Mouse (Mus musculus) brain, embryonic 14.5 days (tissue): ENCODE data around the gene Col4a3.

ENCODE experiments used
- CTCF ChIP-seq: fragments of 200-500 bp; IDR thresholded peaks from 2 replicates; pipeline ENCODE4 v1.5.1; 2012; ENCODE audit warnings: inconsistent platforms, mild to moderate bottlenecking, moderate library complexity, borderline replicate concordance; ENCODE audit not compliant: insufficient read depth, insufficient read length; ENCODE audit errors: extremely low read depth
- POLR2A ChIP-seq: fragments of 200-500 bp; IDR thresholded peaks from 2 replicates; pipeline ENCODE4 v1.6.1; 2012; ENCODE audit warnings: mild to moderate bottlenecking, inconsistent platforms, borderline replicate concordance; ENCODE audit not compliant: poor library complexity, insufficient read depth, insufficient read length, severe bottlenecking; ENCODE audit errors: extremely low read depth

DNA sequence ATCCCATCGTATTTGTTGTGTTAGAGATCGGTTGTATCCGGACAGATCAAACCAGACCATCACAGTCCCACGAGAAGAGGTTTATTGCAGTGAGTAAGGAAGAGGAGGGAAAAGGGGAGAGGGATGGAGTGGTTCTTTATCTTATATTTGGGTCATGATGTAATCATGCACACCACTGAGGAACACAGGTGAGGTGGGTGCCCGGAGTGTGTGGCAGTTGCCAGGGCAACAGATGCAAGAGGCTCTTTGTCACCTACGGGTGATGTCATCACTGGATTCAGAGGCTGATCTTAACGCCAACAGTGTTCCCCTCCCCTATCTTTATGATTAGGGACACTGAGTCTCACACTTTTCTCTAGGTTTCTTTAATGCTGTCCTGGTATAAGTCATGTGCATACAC lies 18.6 kb downstream of the Col4a3 start:
- no peak for TF ChIP-seq CTCF
- TF ChIP-seq POLR2A, result no peak
